Mouse (Mus musculus): ENCODE data around the gene Srpr. TPM values are rescaled to one million over a fixed set of nuclear protein-coding genes. Genes with fewer than 3 reads are reported as not detected.

Srpr gene
- total RNA-seq, 2 experiments from 2014 or later: 98.2 to 100 TPM

- DNase-seq: no peak
- intact Hi-C loops (cut with DNase I): no loop called here
These were observed 12.5 kb upstream of the Srpr start for GRCm38 (mm10) chr9:35187351-35187903.

DNA sequence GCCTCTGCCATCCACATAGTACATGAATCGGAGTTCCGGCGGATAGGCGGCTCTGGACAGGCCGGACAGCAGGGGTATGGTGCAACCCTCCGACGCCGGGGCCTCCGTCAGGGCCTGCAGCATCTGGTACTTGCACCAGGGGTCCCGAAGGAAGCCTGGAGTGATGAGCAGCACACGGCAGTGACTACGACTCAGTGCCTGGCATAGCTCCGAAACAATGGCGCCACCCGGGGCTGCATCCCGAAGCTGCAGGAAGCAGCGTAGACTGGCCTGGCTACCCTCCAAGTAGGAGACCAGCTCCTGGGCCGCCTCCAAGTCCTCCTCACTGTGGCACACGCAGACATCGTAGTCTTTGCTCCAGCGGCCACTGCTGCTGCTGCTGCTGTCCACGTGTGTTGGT lies 11.3 kb upstream of the Srpr start:
- intact Hi-C loops (cut with DNase I): no loop called here
- DNase-seq: peak; percentile 37 to 57

GRCm38 (mm10) chr9:35192983-35193542 lies 6.9 kb upstream of the Srpr start:
- intact Hi-C loops (cut with DNase I): no loop called here
- no peak for DNase-seq

- intact Hi-C loops (cut with DNase I): no loop called here
- no peak for DNase-seq
These were observed 5.9 kb upstream of the Srpr start for GRCm38 (mm10) chr9:35194048-35194447.

- DNase-seq: no peak
- intact Hi-C loops (cut with DNase I): no loop called here
These were observed 2.4 kb upstream of the Srpr start for GRCm38 (mm10) chr9:35197625-35198024.

GRCm38 (mm10) chr9:35198351-35198750 lies 1.6 kb upstream of the Srpr start:
- intact Hi-C loops (cut with DNase I): no loop called here

GRCm38 (mm10) chr9:35198945-35199771 lies 817 bp upstream of the Srpr start:
- intact Hi-C loops (cut with DNase I): no loop called here
- DNase-seq: no peak

More at GRCm38 (mm10) chr9:35198351-35198750, 1.6 kb upstream of the Srpr start:
- no peak for DNase-seq

DNA sequence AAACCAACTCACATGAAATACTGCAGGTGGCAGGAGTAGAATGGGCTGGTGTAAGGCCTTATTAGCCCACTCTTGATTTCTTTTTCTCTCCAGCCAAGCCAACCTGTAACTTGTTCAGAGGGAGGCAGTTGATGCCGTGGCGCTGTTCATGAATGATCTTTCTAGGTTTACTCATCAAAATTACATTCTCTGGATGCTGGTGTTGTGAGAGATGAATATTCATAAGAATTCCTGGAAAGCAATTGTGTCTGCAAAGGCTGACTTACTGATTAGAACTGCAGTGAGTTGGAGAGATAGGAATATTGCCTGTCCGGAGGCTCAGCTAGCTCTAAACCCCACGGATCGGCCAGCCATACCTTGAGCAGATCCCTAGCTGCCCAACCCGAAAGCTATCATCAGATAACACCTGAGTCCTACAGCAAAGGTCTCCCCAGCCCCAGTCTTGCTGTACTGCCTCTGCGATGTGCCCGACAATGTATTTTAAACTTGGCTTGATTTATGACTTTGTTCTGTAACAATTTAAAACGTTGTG lies 620 bp downstream of the Srpr start:
- no peak for DNase-seq
- intact Hi-C loops (cut with DNase I): no loop called here

GRCm38 (mm10) chr9:35203536-35203935 lies 3.6 kb downstream of the Srpr start:
- intact Hi-C loops (cut with DNase I): no loop called here
- no peak for DNase-seq

GRCm38 (mm10) chr9:35204421-35204820 lies 4.4 kb downstream of the Srpr start:
- intact Hi-C loops (cut with DNase I): no loop called here
- DNase-seq: no peak

GRCm38 (mm10) chr9:35210542-35211474 lies 10.8 kb downstream of the Srpr start, which contains the start of gene Foxred1:
Foxred1 (minus strand) TSS chr9:35211055.
- intact Hi-C loops (cut with DNase I): loop anchor here (2.0 kb wide), 1 partner anchor 58 kb away; no protein-coding TSS in a partner anchor
- DNase-seq: peak; percentile 99

- DNase-seq: no peak
- intact Hi-C loops (cut with DNase I): loop anchor here (2.0 kb wide), 1 partner anchor 57 kb away; no protein-coding TSS in a partner anchor
These were observed 11.9 kb downstream of the Srpr start for GRCm38 (mm10) chr9:35211573-35212511.

DNA sequence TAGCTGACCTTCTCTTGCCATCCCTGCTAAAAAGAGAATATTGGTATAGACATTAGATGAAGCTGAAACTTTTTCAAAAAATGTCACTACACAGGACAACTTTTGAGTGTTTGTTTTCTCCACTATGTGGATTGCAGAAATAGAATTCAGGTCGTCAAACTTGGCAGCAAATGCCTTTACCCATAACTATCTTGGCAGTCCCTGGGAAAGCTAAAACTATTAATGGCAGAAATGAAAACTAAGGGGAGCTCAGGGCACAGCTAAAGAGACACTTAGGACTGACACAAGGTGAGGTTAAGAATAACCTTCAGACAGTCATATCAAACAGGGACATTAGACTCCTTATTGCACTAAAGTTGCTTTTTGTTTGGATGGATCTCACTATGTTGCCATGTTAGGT lies 18.0 kb downstream of the Srpr start:
- intact Hi-C loops (cut with DNase I): no loop called here
- peak in 1 of 2 experiments; percentile 25 for DNase-seq

DNA sequence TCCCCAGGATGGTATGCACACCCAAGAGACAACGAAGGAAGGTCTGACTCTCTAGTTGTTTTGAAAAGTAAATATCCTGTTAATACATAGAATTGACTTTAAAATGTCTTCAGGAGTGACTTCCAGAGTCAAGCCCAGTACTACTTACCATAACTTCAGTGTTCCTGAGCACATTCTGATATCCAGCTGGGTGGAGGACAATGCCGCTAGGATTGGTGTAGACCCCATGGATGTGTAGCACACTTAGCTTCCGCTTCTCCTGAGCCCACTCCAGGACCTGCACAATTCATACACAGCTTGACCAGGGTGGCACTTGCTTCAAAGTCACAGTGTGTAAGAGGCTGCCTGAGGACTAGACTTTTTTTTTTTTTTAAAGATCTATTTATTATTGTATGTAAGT lies 23.5 kb downstream of the Srpr start:
- intact Hi-C loops (cut with DNase I): no loop called here
- DNase-seq: no peak

DNA sequence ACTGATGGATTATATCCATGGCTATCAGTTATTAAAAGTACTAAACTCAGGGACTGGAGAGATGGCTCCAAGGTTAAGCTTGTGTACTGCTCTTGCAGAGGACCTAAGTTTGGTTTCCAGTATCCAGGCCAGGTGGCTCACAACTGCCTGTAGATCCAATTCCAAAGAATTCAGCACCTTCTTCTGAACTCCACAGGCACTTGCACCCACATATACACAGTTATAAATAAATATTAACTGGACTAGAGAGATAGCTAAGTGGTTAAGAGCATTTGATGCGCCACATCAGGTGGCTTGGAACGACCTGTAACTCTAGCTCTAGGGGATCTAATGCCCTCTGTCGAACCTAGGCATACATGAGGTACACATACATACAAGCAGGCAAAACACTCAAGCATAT lies 28.7 kb downstream of the Srpr start:
- intact Hi-C loops (cut with DNase I): no loop called here
- no peak for DNase-seq

GRCm38 (mm10) chr9:35235996-35236395 lies 36.0 kb downstream of the Srpr start:
- DNase-seq: no peak
- intact Hi-C loops (cut with DNase I): no loop called here

DNA sequence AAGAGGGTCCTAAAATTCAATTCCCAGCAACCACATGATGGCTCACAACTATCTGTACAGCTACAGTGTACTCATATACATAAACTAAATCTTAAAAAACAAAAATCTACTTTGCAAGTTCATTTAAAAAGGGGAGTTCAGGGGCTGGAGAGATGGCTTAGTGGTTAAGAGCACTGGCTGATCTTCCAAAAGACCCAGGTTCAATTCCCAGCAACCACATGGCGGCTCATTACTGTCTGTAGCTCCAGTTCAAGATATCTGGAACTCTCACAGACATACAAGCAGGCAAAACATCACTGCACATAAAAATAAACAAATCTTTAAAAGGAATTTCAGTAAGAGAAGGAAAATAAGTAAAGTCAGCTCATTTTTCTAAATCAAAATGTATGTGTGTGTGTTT lies 38.4 kb downstream of the Srpr start:
- intact Hi-C loops (cut with DNase I): no loop called here

GRCm38 (mm10) chr9:35238915-35239571 lies 39.1 kb downstream of the Srpr start:
- no peak for DNase-seq
- intact Hi-C loops (cut with DNase I): no loop called here

More for the DNA sequence above, 38.4 kb downstream of the Srpr start:
- DNase-seq: no peak

DNA sequence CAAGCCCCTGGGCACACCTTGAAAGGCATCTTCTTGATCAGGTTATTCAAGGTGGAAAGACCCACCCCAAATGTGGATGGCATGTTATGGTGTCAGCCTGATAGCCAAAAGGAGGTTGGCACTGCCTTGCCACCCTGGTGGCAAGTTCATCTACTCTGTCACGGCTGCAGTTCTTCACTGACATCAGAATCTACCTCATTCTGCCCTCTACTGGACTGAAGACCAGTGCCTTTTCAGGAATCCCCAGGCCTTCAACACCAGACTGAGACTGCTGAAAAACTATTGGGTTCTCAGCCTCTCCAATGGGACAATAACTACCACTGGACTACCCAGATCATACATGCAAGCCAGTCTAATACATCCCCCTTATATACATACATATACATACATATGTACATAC lies 39.8 kb downstream of the Srpr start:
- intact Hi-C loops (cut with DNase I): no loop called here
- no peak for DNase-seq
